Mouse (Mus musculus): ENCODE measurements around the gene Anks1.
"Not testable (repeated sequence)": the region's sequence is repeated elsewhere in the genome, so short reads cannot be mapped to it uniquely, and the experiment has no call there.

Anks1 gene

GRCm38 (mm10) chr17:27996320-27996719 is 87.2 kb downstream of the Anks1 start:
- no peak for DNase-seq (ENCODE audit: extremely low read depth, low read depth)

GRCm38 (mm10) chr17:27997212-27997611 is 88.1 kb downstream of the Anks1 start:
- no peak for DNase-seq (ENCODE audit: extremely low read depth, low read depth)

- DNase-seq (ENCODE audit: extremely low read depth, low read depth): not testable (repeated sequence)
These were observed 90.7 kb downstream of the Anks1 start for GRCm38 (mm10) chr17:27999683-28000273.

- no peak for DNase-seq (ENCODE audit: extremely low read depth, low read depth)
These were observed 91.3 kb downstream of the Anks1 start for GRCm38 (mm10) chr17:28000389-28000788.

DNA sequence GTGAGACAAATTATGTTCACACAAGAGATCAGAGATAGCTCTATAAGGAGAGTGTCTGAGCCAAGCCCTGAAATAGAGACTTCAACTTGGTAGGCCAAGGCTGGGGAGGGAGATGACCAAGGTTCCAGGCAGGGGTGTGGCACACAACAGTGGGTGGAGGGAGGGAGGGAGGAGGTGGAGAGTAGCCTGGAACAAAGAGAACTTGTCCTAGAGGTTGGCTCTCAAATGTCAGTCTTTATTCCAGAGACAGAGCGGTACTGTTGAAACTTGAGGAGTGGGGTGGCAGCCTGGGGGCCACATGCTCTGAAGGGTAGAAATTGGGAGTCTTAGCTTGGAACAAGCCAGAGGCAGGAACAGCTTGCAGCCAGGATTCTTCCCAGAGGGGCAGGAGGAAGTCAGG is 91.7 kb downstream of the Anks1 start:
- no peak for DNase-seq (ENCODE audit: extremely low read depth, low read depth)

DNA sequence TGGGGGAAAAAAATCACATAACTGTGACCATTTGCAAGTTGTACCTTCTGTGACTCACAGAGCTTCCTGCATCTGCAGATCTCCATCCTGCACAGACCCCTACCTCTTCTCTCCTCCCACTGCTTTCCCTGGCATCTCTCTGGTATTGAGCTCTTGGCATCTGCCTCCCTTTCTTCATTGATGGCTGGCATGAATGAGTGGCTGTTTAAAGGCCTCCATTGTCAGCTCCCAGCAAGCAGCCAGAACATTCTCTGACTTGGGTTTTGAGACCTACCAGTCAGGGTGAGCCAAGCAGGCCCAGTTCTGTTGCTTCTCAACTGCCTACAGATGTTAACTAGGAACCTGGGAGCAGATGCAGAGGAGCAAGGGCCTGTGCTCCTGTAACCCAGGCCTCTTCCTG is 96.3 kb downstream of the Anks1 start:
- no peak for DNase-seq (ENCODE audit: extremely low read depth, low read depth)

DNA sequence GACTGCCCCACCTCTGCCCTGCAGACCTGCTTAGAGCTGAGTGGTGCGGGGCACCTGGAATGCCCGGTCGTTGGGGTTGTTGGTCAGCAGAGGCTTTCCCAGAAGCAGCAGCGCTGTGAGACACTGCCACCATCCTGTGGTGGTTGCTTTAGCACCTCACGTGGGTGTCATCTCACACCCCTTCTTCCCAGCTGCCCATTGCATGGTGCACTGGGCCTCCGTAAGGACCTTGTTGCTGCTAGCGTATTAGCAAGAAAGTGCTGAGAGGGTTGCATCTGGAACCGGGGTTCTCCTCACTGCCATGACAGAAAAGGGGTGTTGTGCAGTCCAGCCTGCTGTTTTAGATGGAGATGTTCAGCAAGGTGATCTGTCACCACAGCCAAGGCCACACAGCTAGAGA is 97.1 kb downstream of the Anks1 start:
- no peak for DNase-seq (ENCODE audit: extremely low read depth, low read depth)

GRCm38 (mm10) chr17:28006611-28007010 is 97.5 kb downstream of the Anks1 start:
- DNase-seq (ENCODE audit: extremely low read depth, low read depth): no peak

DNA sequence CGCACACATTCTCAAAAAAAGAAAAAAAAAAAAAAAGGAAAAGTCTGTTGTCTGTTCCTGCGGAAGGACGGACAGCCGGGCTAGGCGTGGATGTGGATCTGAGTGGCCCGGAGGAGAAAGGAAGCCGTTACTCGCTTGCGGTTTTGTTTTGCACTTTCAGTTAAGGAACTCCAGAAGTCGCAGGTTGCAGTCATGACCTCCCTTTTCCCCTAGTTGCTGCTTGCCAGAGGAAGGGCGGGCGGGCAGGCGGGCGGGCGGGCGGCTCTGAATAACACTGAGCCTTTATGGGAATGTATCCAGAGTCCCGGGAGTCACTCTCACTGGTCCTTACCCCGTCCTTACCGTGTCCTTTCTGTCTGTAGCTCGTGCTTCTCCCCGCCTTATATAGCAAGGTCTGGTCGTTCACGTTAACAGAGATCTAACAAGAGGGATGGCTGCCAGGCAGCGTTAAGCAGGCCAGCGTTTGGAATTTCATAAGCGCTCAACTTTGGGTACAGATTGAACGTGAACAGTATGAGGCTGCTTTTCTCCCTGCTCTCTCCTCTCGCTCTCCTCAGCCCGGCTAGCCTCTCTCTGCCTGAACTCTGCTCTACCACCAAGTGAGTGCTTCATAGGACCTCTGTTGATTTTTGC is 98.2 kb downstream of the Anks1 start:
- DNase-seq (ENCODE audit: extremely low read depth, low read depth): no peak

DNA sequence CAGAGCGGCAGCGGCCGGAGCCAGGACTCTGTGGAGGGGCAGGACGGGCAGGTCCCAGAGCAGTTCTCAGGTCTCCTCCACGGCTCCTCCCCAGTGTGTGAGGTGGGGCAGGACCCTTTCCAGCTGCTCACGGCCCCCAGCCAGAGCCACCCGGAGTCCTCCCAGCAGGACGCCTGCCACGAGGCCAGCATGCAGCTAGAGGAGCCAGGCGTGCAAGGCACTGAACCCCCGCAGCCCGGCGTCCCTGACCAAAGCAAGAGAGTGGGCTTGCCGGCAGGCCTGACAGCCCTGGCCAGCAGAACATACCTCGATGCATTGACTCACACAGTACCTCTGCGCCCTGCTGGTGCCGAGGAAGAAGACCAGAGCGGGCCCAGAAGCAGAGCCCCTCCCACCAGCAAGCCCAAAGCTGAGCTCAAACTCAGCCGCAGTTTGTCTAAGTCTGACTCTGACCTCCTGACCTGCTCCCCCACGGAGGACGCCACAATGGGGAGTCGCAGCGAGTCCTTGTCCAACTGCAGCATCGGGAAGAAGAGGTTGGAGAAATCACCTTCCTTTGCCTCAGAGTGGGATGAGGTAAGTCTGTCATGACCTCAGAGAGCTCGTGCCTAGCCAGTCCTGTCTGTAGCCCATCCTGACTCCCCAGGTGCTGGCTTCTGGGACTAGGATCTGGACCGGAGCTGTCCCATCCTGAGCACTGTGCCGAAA is 98.9 kb downstream of the Anks1 start:
- DNase-seq (ENCODE audit: extremely low read depth, low read depth): no peak

DNA sequence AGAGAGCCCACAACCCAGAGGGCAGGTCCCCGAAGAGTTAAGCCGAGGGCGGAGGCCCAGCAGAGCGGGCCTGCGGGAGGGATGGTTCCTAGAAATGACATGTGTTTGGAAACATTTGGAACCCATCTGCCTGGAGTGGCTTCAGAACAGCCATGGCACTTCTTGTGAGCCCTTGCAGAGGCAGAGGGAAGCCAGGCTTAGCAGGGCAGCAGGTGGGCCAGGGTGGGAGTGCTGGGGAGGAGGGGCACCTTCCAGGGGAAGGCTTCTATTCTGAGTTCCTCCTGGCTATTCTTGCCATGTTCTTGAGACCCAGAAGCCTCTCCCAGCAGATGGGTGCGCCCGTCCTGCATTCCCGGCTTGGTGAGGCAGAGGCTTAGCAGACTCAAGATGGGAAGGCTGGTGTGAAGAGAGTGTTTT is 99.5 kb downstream of the Anks1 start:
- DNase-seq (ENCODE audit: extremely low read depth, low read depth): no peak

DNA sequence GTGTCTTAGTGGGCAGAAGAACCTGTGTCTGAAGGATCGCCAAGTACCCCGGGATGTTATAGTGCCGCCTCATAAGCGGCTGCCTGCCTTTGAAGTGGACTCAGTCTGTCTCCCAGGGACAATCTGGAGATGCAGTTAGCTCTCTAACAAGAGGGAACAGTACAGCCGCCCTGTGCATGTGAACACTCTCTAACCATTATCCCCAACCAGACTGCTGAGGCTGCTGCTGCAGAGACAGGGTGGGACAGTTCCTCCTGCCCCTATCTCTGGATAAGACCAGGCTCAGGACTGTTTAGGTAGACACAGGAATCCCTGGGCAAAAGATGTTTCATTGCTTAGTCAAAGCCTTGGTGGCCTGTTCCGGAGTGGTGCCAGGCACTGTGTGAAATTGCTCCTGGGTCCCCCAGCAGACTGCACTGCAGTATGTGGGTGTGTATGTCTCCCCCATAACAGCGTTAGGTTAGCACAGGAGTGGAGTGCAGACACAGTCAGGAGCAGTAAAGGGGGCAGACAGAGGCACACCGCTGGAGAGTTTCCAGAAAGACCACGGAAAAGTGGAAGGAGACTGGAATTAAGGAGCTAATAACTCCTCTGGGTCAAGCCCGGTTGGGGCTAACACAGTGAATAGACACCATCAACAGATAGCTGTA is 100.1 kb downstream of the Anks1 start:
- no peak for DNase-seq (ENCODE audit: extremely low read depth, low read depth)

DNA sequence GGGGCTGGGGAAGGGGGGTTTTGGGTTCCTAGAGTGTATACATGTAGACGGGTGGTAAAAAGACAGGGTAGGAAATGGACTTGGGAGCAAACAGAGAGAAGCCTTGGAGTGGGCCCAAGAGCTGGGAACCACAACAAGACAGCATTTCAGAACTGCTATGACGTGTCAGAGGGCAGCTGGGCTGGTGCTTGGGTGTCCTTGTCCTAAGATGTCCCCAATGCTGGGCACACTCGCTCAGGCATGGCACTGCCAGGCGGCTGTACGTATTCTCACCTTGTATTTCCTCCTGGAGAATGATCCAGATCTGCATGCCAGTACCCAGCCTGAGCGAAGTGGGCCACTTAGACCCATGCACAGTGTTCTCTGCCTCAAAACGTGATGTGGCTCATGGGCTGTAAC is 100.6 kb downstream of the Anks1 start:
- no peak for DNase-seq (ENCODE audit: extremely low read depth, low read depth)

GRCm38 (mm10) chr17:28010925-28011324 is 101.8 kb downstream of the Anks1 start:
- no peak for DNase-seq (ENCODE audit: extremely low read depth, low read depth)

- no peak for DNase-seq (ENCODE audit: extremely low read depth, low read depth)
These were observed 103.7 kb downstream of the Anks1 start for GRCm38 (mm10) chr17:28012851-28013250.

- peak; percentile 16 for DNase-seq (ENCODE audit: extremely low read depth, low read depth)
These were observed 104.3 kb downstream of the Anks1 start for GRCm38 (mm10) chr17:28013259-28013875.

DNA sequence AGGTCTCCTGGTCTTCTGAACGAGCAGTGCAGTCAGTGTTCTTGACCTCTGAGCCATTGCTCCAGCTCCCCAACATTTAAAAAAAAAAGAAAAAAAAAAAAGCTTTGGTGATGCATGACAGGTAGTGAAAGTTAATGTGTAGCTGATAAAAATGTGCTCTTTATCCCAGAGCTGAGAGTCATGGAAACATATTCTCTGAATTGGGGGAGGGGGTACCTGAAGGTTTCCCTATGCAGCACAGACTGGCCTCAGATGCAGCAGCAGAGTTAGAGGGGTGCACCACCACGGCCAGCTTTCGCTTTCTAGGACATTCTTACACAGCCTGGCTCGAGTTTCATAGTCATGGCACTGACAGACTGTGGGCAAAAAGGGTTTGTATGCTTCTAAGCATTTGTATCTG is 105.3 kb downstream of the Anks1 start:
- DNase-seq (ENCODE audit: extremely low read depth, low read depth): no peak

DNA sequence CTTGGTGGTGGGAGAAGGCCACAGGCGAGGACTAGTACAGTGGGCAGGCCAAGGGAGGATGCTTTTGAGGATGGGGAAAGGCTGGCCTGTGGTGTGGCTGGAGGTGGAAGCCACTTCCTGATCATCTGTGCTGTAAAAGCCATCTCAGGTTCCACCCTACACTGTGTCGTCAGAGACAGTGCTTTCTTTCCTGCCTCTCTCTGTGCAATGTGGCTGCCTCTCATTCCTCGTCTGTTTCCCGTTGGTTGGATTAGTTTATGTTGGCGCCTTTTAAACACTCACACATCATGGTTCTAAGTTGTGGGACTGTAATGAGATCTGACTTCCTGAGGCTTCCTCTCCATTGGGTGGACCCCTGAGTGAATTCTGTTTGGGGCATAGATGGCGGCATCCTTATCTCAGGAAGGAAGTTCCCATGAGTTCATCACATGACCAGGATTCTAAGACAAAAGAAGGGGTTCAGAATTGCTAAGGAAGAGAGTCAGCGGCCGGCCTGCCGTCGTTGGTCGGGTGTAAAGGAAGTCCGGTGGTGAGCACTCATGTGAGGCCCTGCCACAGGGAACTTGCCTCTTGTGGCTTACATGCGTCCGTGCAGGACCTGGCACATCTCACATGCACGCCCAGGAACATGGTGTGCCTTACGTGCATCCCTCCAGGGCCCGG is 106.1 kb downstream of the Anks1 start:
- no peak for DNase-seq (ENCODE audit: extremely low read depth, low read depth)

DNA sequence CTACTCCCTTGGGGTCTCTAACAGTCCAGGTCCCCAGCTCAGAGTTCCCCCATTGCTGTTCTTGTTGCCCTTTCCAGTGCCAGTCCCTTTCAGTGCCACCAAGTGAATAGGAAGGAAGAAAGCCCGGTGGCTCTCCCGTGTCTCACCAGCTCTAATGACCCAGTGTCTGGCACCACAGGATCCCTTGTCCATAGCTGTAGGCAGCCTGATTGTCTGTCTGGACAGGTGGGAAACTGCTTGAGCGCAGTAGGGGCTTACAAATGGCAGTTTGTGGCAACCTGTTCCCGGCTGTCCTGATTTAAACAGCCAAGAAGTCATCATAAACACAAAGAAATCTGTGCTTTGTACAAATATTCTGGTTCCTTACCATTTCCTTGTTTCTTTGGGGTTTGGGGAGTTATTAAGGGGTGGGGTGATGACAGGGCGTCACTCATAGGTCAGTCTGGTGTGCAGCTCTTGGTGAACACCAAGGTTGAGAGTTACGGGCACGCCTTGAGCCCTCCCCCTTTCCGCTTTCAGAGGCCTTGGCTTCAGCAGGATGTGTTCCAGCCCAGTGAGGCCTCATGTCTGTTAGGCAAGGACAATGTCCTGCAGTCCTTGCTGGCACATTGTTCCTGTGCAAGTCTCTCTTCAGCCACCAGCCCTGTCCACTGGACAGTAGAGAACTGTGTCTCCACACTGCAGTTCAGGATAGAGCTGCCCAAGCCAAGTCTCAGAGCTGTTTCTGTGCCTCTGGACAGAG is 107.1 kb downstream of the Anks1 start:
- no peak for DNase-seq (ENCODE audit: extremely low read depth, low read depth)

- no peak for DNase-seq (ENCODE audit: extremely low read depth, low read depth)
These were observed 109.2 kb downstream of the Anks1 start for GRCm38 (mm10) chr17:28018344-28018743.

GRCm38 (mm10) chr17:28018776-28019175 is 109.7 kb downstream of the Anks1 start:
- DNase-seq (ENCODE audit: extremely low read depth, low read depth): no peak
